Mouse (Mus musculus) lung, adult 2 months (tissue): ENCODE data around the gene Immp2l.

Source experiments
- CTCF ChIP-seq: fragments of 200-500 bp; IDR thresholded peaks from 2 replicates; pipeline ENCODE4 v1.5.1; 2011; ENCODE audit warnings: mild to moderate bottlenecking, low read length, control low read depth; ENCODE audit not compliant: insufficient read depth
- POLR2A ChIP-seq: fragments of 200-500 bp; IDR thresholded peaks from 2 replicates; pipeline ENCODE4 v1.6.1; 2011; ENCODE audit warnings: low read depth, mild to moderate bottlenecking, control low read depth, low read length, borderline replicate concordance; ENCODE audit errors: extremely low read depth

GRCm38 (mm10) chr12:41119657-41120056 is 95.8 kb downstream of the Immp2l start:
- TF ChIP-seq POLR2A = no peak
- TF ChIP-seq CTCF = no peak
